Mouse (Mus musculus) retina, postnatal 1 day (tissue): ENCODE results near the gene Ifitm10.
"Not testable (repeated sequence)": the region's sequence is repeated elsewhere in the genome, so short reads cannot be mapped to it uniquely, and the experiment has no call there.

Experiments used
- DNase-seq: peaks from one replicate; pipeline ENCODE4 v3.0.0-alpha.2; 2012

Gene Ifitm10

GRCm38 (mm10) chr7:142360743-142361142, 12.8 kb downstream of the Ifitm10 start:
- no peak for DNase-seq

DNA sequence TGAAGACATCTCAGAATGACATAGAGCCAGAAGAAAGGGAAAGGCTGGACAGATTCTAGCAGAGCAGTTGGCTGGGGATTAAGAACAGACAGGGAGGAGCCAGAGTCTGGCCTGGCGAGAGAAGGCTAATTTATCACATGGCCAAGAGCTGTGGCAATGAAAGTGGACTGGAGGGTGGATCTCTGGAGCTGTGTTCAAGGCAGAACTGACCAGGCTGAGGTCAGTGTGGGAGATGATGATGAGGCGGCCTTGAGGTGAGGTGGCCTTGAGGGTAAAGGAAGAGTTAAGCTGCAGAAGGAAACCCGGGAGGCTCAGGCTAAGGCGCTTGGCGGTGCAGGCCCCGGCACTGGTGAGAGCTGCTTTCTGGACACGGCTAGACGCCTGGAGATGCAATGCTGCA, 14.4 kb downstream of the Ifitm10 start:
- DNase-seq = peak; percentile 43

GRCm38 (mm10) chr7:142357566-142357965, 16.0 kb downstream of the Ifitm10 start:
- DNase-seq = no peak

- no peak for DNase-seq
These were observed 18.8 kb downstream of the Ifitm10 start for GRCm38 (mm10) chr7:142354661-142355233.

GRCm38 (mm10) chr7:142353854-142354253, 19.7 kb downstream of the Ifitm10 start:
- no peak for DNase-seq

- DNase-seq = no peak
These were observed 22.0 kb downstream of the Ifitm10 start for GRCm38 (mm10) chr7:142351569-142351968.

DNA sequence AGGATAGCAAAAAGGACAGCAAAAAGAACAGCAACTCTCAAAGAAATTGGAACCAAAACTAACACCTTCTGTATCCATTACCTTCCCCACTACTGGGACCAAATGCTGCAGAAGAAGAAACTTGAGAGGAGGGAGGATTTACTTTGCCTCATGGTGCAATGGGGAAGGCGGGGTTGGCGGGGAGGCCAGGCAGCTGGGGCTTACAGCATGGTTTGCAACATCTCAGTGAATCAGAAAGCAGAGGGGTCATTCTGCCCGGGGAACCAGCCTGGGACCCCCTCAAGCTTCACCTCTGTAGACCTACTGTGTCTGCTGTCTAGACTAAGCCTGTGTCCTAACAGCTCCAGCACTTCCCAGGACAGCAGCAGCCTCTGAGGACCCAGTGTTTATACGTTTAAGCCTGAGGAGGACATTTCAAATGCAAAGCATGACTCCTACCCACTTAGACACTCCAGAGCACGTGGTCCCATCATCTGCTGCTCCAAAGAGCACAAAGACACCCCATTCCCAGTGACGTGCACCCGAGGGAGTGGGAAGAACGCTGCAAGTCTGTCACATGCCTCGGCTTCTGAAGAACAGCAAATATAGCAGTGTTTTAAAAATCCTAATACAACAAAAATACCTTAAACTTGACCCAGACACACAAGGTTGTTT, 24.1 kb downstream of the Ifitm10 start:
- DNase-seq = peak; percentile 44

DNA sequence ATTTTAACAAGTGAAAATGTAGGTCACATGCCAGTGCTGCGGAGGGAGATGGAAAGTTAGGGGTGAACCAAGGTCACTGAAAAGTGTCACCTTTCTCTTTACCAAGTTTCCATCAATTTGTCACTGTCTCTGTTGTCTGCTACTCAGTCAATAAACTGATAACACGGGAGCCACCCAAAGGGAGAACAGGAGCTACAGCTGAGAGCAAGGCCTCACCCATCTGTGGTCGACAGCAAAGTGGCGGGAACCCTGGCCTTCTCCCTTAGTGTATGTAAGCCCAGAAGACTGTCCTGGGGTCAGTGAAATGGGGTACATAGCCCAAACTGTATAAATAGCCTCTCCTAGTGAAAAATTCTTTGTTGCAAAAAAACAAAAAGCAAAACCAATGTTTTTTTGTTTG, 26.0 kb downstream of the Ifitm10 start:
- no peak for DNase-seq

- no peak for DNase-seq
These were observed 31.3 kb downstream of the Ifitm10 start for GRCm38 (mm10) chr7:142342247-142342640.

DNA sequence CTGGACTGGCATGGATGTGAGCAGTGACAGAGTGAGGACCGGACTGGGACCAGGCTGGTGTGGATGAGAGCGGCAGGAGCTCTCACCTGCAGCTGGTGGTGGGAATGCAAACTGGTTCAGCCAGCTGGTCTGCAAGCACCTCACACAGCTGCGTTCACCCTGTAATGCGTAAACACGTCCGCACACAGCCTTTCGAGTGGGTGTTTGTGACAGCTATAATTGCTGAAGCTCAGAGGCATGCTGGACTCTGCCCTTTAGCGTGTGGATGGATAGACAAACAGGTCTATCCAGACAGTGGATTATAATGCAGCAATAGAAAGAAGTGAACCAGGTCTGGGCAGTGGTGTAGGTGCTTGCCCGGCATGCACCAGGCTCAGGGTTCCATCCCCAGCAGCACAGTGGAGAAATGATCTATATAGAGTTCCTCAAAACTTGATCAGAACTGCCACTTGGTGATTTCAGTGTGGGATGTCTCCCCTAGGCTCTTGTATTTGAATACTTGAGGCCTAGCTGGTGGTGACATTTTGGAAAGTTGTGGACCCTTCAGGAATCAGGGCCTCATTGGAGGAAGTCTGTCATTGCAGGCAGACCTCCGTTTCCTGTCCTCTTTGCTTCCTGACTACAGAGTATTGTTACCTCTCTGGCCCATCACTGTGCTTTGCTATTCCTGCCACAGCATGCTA, 31.8 kb downstream of the Ifitm10 start:
- no peak for DNase-seq

GRCm38 (mm10) chr7:142340269-142340970, 33.1 kb downstream of the Ifitm10 start:
- no peak for DNase-seq

DNA sequence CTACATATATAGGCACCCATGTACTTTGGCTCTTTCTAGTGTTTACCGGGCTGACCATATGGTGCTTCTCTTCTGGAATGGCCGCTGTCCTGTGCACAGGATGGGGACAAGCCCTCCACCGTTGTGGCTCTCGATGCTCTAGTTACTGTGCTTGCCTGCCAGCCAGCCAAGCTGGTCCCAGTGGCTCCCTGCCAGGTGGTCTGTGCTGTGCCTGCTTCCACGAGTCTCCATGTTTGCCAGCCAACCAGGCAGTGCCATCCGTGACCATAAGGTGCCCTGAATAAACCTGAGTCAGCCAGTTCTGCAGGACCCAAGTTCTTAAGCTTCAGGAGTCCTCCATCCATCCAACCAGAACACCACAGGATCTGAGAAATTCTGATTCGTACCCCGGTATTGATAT, 38.4 kb downstream of the Ifitm10 start:
- DNase-seq = no peak

DNA sequence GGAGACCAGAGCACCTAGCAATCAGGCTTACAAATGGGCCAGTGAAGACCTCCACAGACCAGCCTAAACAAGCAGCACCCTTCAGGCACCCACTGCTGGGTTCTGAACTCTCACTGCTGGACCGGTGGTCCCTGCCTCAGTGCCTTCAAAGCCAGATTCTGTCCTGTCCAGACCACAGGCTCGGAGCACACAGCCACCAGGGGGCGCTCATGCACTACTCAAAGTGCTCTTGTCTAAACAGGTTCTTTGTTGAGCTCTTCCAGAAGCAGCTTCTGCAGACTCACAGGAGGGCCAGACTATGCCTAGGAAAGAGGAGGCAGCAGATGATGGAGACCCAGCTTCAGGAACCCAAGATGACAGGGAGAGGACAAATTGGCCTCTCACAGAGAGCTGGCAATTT, 39.3 kb downstream of the Ifitm10 start:
- peak; percentile 91 for DNase-seq

- DNase-seq = not testable (repeated sequence)
These were observed 40.8 kb downstream of the Ifitm10 start for GRCm38 (mm10) chr7:142332741-142333140.

DNA sequence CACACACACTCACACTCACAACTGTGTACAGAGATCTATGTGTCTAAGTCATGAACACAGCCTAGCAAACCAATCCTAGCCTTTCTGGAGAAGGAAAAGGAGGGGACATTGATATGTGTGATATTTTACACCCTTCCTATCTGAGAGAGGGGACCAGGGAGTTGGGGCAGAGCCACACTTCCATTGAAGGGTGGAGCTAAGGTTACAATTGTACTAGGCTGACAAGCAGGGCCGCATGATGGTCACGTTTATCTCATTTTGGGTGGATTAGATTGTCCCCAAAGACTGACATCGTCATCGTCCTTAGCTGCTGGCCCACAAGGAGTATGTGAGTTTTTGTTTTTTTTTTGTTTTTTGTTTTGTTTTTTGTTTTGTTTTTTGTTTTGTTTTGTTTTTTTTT, 42.3 kb downstream of the Ifitm10 start:
- no peak for DNase-seq

DNA sequence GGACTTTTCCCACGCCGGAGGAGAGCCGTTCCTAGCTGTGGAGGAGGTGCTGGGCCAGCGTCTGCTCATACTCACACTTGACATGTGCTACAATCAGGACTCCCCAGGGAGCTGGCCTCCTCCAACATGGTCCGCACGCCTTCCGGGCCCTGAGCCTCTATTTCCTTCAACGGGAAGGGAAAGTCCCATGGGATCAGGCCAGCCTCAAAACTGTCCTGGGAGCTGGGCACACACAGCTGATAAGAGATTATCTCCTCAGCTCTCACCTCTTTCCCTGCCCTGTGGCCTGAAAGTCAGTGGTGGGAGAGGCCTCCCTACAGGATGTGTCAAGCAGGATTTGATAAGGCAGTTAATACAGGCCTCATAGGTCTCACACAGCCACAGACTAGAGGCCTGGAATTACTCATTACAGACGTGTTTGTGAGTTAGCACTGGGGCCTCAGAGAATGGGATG, 43.3 kb downstream of the Ifitm10 start:
- DNase-seq = no peak

- peak; percentile 26 for DNase-seq
These were observed 45.0 kb downstream of the Ifitm10 start for GRCm38 (mm10) chr7:142328507-142328906.

- DNase-seq = no peak
These were observed 46.7 kb downstream of the Ifitm10 start for GRCm38 (mm10) chr7:142326714-142327445.

GRCm38 (mm10) chr7:142323396-142324117, 50.0 kb downstream of the Ifitm10 start:
- DNase-seq = no peak

- DNase-seq = no peak
These were observed 50.9 kb downstream of the Ifitm10 start for GRCm38 (mm10) chr7:142322641-142323040.

DNA sequence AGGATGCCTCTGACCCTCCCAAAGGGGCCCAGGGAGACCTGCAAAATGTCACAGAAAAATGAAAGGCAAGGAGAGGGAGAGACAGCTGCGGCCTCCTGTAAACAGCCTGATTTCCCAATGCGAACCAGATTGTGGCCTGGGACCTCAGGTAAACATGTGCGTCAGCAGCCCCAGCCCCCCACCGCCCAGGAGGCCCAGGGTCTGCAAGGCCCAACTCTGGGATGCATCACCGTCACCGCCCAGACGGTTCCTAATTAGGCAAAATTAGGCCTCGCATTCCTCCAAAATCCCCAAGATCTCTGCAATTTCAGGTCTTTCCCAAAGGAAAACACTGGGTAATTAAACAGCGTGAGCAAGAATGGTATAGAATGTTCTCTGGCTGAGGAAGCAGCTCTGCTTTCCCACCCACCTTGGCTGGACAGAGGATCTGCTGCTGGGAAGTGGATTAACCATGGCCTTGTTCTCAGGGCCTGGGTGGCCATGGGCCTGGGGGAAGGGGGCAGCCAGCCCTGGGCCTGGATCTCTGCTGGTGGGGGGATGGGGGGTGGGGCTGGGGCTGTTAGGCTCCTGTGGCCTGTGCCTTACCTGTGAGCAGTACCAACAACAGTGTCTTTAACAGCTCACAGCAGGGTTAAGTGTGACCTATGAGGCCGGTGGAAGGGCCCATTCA, 51.8 kb downstream of the Ifitm10 start:
- not testable (repeated sequence) for DNase-seq

GRCm38 (mm10) chr7:142320906-142321305, 52.6 kb downstream of the Ifitm10 start:
- no peak for DNase-seq
